Mouse (Mus musculus) heart, embryonic 15.5 days (tissue): ENCODE results near the gene Polr2g. TPM values are rescaled to one million over a fixed set of nuclear protein-coding genes. Genes with fewer than 3 reads are reported as not detected.

ENCODE experiments used
- ATAC-seq: fragments of 200-750 bp; cut with Nextera tagmentation; replicated peaks from 2 replicates; pipeline ENCODE4 v1.8.0; 2017; ENCODE audit warnings: low read depth, moderate TSS enrichment; ENCODE audit not compliant: insufficient number of reproducible peaks, insufficient read depth, low FRiP score
- H3K27ac ChIP-seq: fragments of 300-500 bp; sonication (generic); 2 replicates; pipeline ENCODE4 v1.5.1; 2015; ENCODE audit warnings: mild to moderate bottlenecking, inconsistent platforms
- H3K27me3 ChIP-seq: fragments of 300-500 bp; sonication (generic); 2 replicates; pipeline ENCODE4 v1.6.1; 2015; ENCODE audit warnings: inconsistent platforms
- H3K36me3 ChIP-seq: fragments of 300-500 bp; sonication (generic); 2 replicates; pipeline ENCODE4 v1.6.1; 2015; ENCODE audit warnings: mild to moderate bottlenecking, inconsistent platforms
- H3K4me1 ChIP-seq: fragments of 300-500 bp; sonication (generic); replicated peaks from 2 replicates; pipeline ENCODE4 v1.6.1; 2015; ENCODE audit warnings: inconsistent platforms
- H3K4me2 ChIP-seq: fragments of 300-500 bp; sonication (generic); 2 replicates; pipeline ENCODE4 v1.6.1; 2015; ENCODE audit warnings: inconsistent platforms, mild to moderate bottlenecking, moderate library complexity
- H3K4me3 ChIP-seq: fragments of 300-500 bp; sonication (generic); 2 replicates; pipeline ENCODE4 v1.5.1; 2015; ENCODE audit warnings: mild to moderate bottlenecking, inconsistent platforms
- H3K9ac ChIP-seq: fragments of 300-500 bp; sonication (generic); 2 replicates; pipeline ENCODE4 v1.6.1; 2015; ENCODE audit warnings: mild to moderate bottlenecking, inconsistent platforms
- H3K9me3 ChIP-seq: fragments of 300-500 bp; sonication (generic); replicated peaks from 2 replicates; pipeline ENCODE4 v1.6.1; 2016; ENCODE audit warnings: inconsistent platforms
- WGBS: fragments of 180-500 bp; shearing (Covaris S2); methylation state at CpG from one replicate; pipeline ENCODE4 v1.1.7; 2015; ENCODE audit warnings: mixed read lengths; 5-methylcytosine and 5-hydroxymethylcytosine counted together
- polyA plus RNA-seq: library from polyadenylated mRNA; unstranded; fragments of >200 nt; fragmentation: Nextera tagmentation; extraction: Ambion mirVana; gene quantifications from 2 replicates; pipeline ENCODE4 v1.2.1, GENCODE M21; 2015

Polr2g gene
- polyA plus RNA-seq, 1 experiment from 2014 or later: 126 TPM

GRCm38 (mm10) chr19:8755652-8756051, 42.7 kb downstream of the Polr2g start:
- H3K27me3 ChIP-seq: no peaks in the 10 kb centered on the region
- H3K9me3 ChIP-seq: no peaks in the 10 kb centered on the region
- ATAC-seq: no peak
- 47% methylated on average over 3 of the region's 3 CpGs for WGBS
- no peak overlapping the region for H3K9ac ChIP-seq
- H3K4me3 ChIP-seq: peak overlapping the region; percentile 98; the same call in 1 of the 2 replicates
- peak overlapping the region; percentile 60 for H3K4me2 ChIP-seq
- H3K27ac ChIP-seq: no peak overlapping the region
- peaks cover 22% of the 10 kb centered on the region for H3K4me1 ChIP-seq
- peaks cover 39% of the 10 kb centered on the region for H3K36me3 ChIP-seq

DNA sequence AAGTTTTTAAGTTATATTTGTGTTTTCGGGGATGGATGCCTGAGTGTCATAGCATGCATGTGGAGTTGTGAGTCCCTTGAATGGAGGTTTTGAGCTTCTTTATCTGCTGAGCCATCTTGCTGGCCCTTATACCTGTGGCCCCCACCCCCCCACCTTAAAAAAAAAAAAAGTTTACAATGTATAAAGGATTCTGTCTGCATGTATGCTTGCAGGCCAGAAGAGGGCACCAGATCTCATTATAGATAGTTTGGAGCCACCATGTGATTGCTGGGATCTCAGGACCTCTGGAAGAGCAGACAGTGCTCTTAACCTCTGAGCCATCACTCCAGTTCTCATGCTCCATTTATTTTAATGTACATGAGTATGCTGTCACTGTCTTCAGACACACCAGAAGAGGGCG, 51.0 kb downstream of the Polr2g start:
- Histone ChIP-seq H3K27me3 (no peaks in the 10 kb centered on the region), H3K27ac (no peak overlapping the region), H3K4me2 (no peak overlapping the region), H3K9me3 (no peaks in the 10 kb centered on the region), H3K9ac (no peak overlapping the region), H3K4me1 (peaks cover 9% of the 10 kb centered on the region), H3K36me3 (peaks cover 94% of the 10 kb centered on the region), H3K4me3 (no peak overlapping the region)
- WGBS: 68% methylated on average over 2 of the region's 2 CpGs
- ATAC-seq: no peak

DNA sequence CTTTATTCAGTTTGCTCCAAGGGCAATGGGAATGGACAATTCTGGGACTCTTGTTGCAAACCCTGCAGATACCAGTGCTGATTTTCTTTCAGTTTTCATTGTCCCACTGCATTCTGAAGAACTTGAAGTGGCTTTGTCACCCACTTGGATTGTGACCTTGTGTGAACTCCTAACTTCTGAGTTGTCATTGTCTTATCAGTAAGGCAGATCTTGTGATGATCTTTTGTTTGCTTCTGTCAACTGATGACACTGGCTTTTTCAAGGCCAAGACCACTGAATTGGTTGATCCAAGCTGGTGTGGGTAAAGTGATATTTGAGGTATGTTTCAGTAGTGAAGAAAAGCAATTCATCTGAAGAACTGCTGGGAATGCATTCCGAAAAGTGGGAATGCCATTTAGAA, 53.0 kb downstream of the Polr2g start:
- WGBS: 94% methylated on average over 1 of the region's 1 CpGs
- no peaks in the 10 kb centered on the region for H3K9me3 ChIP-seq
- peaks cover 19% of the 10 kb centered on the region for H3K4me1 ChIP-seq
- H3K4me3 ChIP-seq: no peak overlapping the region
- no peak overlapping the region for H3K9ac ChIP-seq
- ATAC-seq: no peak
- H3K4me2 ChIP-seq: no peak overlapping the region
- H3K27me3 ChIP-seq: no peaks in the 10 kb centered on the region
- H3K27ac ChIP-seq: no peak overlapping the region
- H3K36me3 ChIP-seq: peaks cover 80% of the 10 kb centered on the region

Other genes with a start within 250 kb of the Polr2g start
- 0.08 and 0.10 TPM in 2 replicates for gene Slc22a8, start 207.3 kb downstream of the Polr2g start, polyA plus RNA-seq
- not detected in 2 replicates for gene Slc22a6, start 180.5 kb downstream of the Polr2g start, polyA plus RNA-seq
- gene Chrm1, start 134.8 kb downstream of the Polr2g start, polyA plus RNA-seq: 0.05 and 0.24 TPM in 2 replicates
- gene Slc3a2, start 75.2 kb downstream of the Polr2g start, polyA plus RNA-seq: 59.4 and 71.5 TPM in 2 replicates
- gene Wdr74, start 62.8 kb downstream of the Polr2g start, polyA plus RNA-seq: 42.8 and 59.3 TPM in 2 replicates
- 0.69 and 1.9 TPM in 2 replicates for gene 1700092M07Rik, start 57.9 kb downstream of the Polr2g start, polyA plus RNA-seq
- gene Stx5a, start 57.2 kb downstream of the Polr2g start, polyA plus RNA-seq: 81.0 and 92.0 TPM in 2 replicates
- gene Nxf1, start 41.5 kb downstream of the Polr2g start, polyA plus RNA-seq: 100 and 132 TPM in 2 replicates
- 154 and 157 TPM in 2 replicates for gene Tmem223, start 27.6 kb downstream of the Polr2g start, polyA plus RNA-seq
- gene Tmem179b, start 24.1 kb downstream of the Polr2g start, polyA plus RNA-seq: 47.6 and 60.3 TPM in 2 replicates
- 15.4 and 18.8 TPM in 2 replicates for gene Taf6l, start 12.2 kb downstream of the Polr2g start, polyA plus RNA-seq
- gene Zbtb3, start 4.0 kb upstream of the Polr2g start, polyA plus RNA-seq: 3.5 and 3.8 TPM in 2 replicates
- gene Ttc9c, start 20.8 kb upstream of the Polr2g start, polyA plus RNA-seq: 30.9 and 36.2 TPM in 2 replicates
- 2.6 and 3.1 TPM in 2 replicates for gene Hnrnpul2, start 21.4 kb upstream of the Polr2g start, polyA plus RNA-seq
- 0.36 TPM in 1 of 2 replicates, not detected in the other for gene AC129217.1, start 31.2 kb upstream of the Polr2g start, polyA plus RNA-seq
- gene Bscl2, start 38.9 kb upstream of the Polr2g start, polyA plus RNA-seq: 36.4 and 47.0 TPM in 2 replicates
- gene Gng3, start 40.6 kb upstream of the Polr2g start, polyA plus RNA-seq: 1.3 and 5.0 TPM in 2 replicates
- gene Lrrn4cl, start 52.2 kb upstream of the Polr2g start, polyA plus RNA-seq: 1.8 and 2.4 TPM in 2 replicates
- gene Ubxn1, start 72.9 kb upstream of the Polr2g start, polyA plus RNA-seq: 120 and 127 TPM in 2 replicates
- gene Uqcc3, start 82.3 kb upstream of the Polr2g start, polyA plus RNA-seq: 54.8 and 63.4 TPM in 2 replicates
- 35.8 and 44.8 TPM in 2 replicates for gene Lbhd1, start 85.2 kb upstream of the Polr2g start, polyA plus RNA-seq
- not detected in 2 replicates for gene Gm49403, start 85.4 kb upstream of the Polr2g start, polyA plus RNA-seq
- gene 1810009A15Rik, start 90.3 kb upstream of the Polr2g start, polyA plus RNA-seq: 44.7 and 51.9 TPM in 2 replicates
- gene Gm49416, start 90.3 kb upstream of the Polr2g start, polyA plus RNA-seq: not detected in 2 replicates
- gene Ints5, start 94.4 kb upstream of the Polr2g start, polyA plus RNA-seq: 21.2 and 29.4 TPM in 2 replicates
- gene Ganab, start 99.5 kb upstream of the Polr2g start, polyA plus RNA-seq: 50.0 and 67.9 TPM in 2 replicates
- gene B3gat3, start 121.8 kb upstream of the Polr2g start, polyA plus RNA-seq: 33.3 and 38.1 TPM in 2 replicates
- gene Rom1, start 130.8 kb upstream of the Polr2g start, polyA plus RNA-seq: 1.9 and 2.3 TPM in 2 replicates
- 12.7 and 21.9 TPM in 2 replicates for gene Eml3, start 131.0 kb upstream of the Polr2g start, polyA plus RNA-seq
- 74.2 and 99.5 TPM in 2 replicates for gene Mta2, start 143.3 kb upstream of the Polr2g start, polyA plus RNA-seq
- gene Tut1, start 155.3 kb upstream of the Polr2g start, polyA plus RNA-seq: 13.7 and 19.4 TPM in 2 replicates
- 216 and 256 TPM in 2 replicates for gene Eef1g, start 168.5 kb upstream of the Polr2g start, polyA plus RNA-seq
- gene Ahnak, start 190.7 kb upstream of the Polr2g start, polyA plus RNA-seq: 31.4 and 38.4 TPM in 2 replicates